Mouse (Mus musculus) CH12.LX (cell line): Measurements from ENCODE around the gene Cstb.

ENCODE experiments used
- CTCF ChIP-seq, 2 experiments: IDR thresholded peaks in 1 of 2; conservative IDR thresholded peaks in 1 of 2; 2 replicates each; pipeline ENCODE4 v1.5.1; 2011 to 2012; ENCODE audit warnings: low read depth in 2 of 2, low read length in 2 of 2, improper control_type of control experiment in 1 of 2, inconsistent platforms in 1 of 2, mild to moderate bottlenecking in 1 of 2, moderate library complexity in 1 of 2
- KAT2A ChIP-seq: IDR thresholded peaks from 2 replicates; pipeline ENCODE4 v1.6.1; 2012; ENCODE audit warnings: low read length, improper control_type of control experiment, inconsistent platforms; ENCODE audit not compliant: insufficient replicate concordance

DNA sequence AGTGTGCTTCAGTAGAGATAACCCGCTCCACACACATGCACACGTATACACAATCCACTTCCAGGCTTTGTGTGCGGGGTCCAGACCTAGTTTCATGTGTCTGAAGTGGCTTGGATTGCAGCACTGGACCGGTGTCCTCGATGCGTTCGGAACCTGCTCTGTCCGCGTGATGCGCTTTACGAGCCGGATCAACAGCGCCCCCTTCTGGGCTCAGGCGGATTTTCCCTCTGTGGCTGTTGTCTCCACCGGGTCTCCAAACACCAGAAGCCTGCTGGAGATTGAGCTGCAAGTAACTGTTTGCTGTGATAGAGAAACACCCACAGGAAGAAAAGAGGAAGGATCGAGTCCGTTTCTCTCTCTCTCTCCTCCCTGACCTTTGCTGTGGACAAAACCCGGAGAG is 33.4 kb upstream of the Cstb start:
- TF ChIP-seq CTCF (conservative IDR thresholded peaks at IDR 0.05 in 1 of 2, IDR thresholded peaks at IDR 0.05 in 1 of 2; ENCODE audit: low read depth in 2 of 2, low read length in 2 of 2) = peak; percentile 89 to 95
- TF ChIP-seq KAT2A = no peak
